ENCODE assay signal across 8 mouse cellular contexts in the genomic region with DNA sequence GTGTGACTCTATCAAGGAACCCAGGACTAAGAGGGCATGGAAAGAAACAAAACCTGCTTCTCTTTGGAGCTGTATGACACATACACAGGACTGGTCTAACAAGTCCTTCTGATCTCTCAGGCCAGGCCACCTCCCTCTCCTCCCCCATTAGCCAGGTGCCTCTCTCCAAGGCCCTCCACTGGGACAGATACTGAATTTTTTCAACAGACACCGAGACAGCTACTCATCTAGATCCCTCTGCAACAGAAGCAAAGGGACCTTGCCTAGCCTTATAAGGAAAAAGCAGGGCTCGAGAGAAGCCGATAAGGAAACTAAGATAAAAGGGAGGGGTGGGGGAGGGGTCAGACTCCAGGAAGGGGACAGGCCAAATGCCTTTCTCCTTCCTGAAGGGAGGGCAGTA. TPM values are rescaled to one million over a fixed set of nuclear protein-coding genes. Genes with fewer than 3 reads are reported as not detected.
DNase-seq lines count a peak whose midpoint lies in the region; ATAC-seq and TF ChIP-seq lines count a peak whose summit lies in the region.

No protein-coding gene starts in this region.

- H3K9me3 ChIP-seq in embryonic facial prominence, embryonic 12.5 days = no peaks in the 10 kb centered on the region

- TF ChIP-seq CTCF in liver, adult 2 months (IDR thresholded peaks at IDR 0.05; ENCODE audit: low read depth, low read length) = no peak

- H3K9ac ChIP-seq in embryonic facial prominence, embryonic 12.5 days = no peak overlapping the region
- no peak overlapping the region; the same call in 1 of the 2 replicates for H3K9ac ChIP-seq in liver, adult 2 months (ENCODE audit: low read depth, low read length)

- H3K27me3 ChIP-seq in embryonic facial prominence, embryonic 12.5 days = no peaks in the 10 kb centered on the region
- H3K27me3 ChIP-seq in liver, adult 2 months (ENCODE audit: control insufficient read depth, insufficient read depth, low read length) = no peaks in the 10 kb centered on the region

- H3K4me3 ChIP-seq in embryonic facial prominence, embryonic 12.5 days = no peak overlapping the region
- no peak overlapping the region for H3K4me3 ChIP-seq in liver, adult 2 months (ENCODE audit: insufficient read depth, low read depth, low read length)

- 7% methylated on average over 3 of the region's 3 CpGs for WGBS in embryonic facial prominence, embryonic 12.5 days
- 2% methylated on average over 3 of the region's 3 CpGs for WGBS in liver, adult 2 months

- H3K79me2 ChIP-seq in liver, adult 2 months (ENCODE audit: control insufficient read depth, insufficient read depth, low read length) = peaks cover 44% of the 10 kb centered on the region; the same call in 1 of the 2 replicates

- no peak overlapping the region for H3K4me2 ChIP-seq in embryonic facial prominence, embryonic 12.5 days (replicated peaks)

- no peak for ATAC-seq in embryonic facial prominence, embryonic 12.5 days (ENCODE audit: insufficient number of reproducible peaks, insufficient read depth, low FRiP score, low TSS enrichment)

- H3K4me1 ChIP-seq in embryonic facial prominence, embryonic 12.5 days = peaks cover 52% of the 10 kb centered on the region
- H3K4me1 ChIP-seq in liver, adult 2 months (ENCODE audit: control insufficient read depth, insufficient read depth, low read length) = peaks cover 48% of the 10 kb centered on the region

- TF ChIP-seq POLR2A in liver, adult 2 months (IDR thresholded peaks at IDR 0.05; ENCODE audit: extremely low read depth, insufficient read depth, low read length) = no peak

- no peaks in the 10 kb centered on the region for H3K36me3 ChIP-seq in embryonic facial prominence, embryonic 12.5 days
- 0 out of 2 replicates have a peak, but pooled peaks cover 2% of the 10 kb centered on the region for H3K36me3 ChIP-seq in liver, adult 2 months (ENCODE audit: control insufficient read depth, insufficient read depth, low read length)

- peak; percentile 94 for DNase-seq in heart, adult 11 months
- no peak for DNase-seq in heart, adult 9 months (ENCODE audit: low spot score in 2 of 2)
- peak; percentile 37 for DNase-seq in CD4-positive, CD25-positive, alpha-beta regulatory T cell, adult 2 months (ENCODE audit: low read depth, low spot score)
- no peak for DNase-seq in liver, adult 2 months (ENCODE audit: extremely low read depth, low read depth, low spot score)
- DNase-seq in thymus, adult 18-20 months = no peak
- DNase-seq in left cerebral cortex, adult 8-10 months (ENCODE audit: low spot score in 2 of 2) = no peak
- no peak for DNase-seq in gastrocnemius, adult 8-10 months (ENCODE audit: low spot score in 2 of 2)

- H3K27ac ChIP-seq in embryonic facial prominence, embryonic 12.5 days = peak overlapping the region; percentile 17; the same call in 1 of the 2 replicates
- H3K27ac ChIP-seq in liver, adult 2 months (replicated peaks; ENCODE audit: insufficient read depth, low read depth, low read length) = peak overlapping the region; percentile 83

RNA-seq across cellular contexts. Expression of gene Ctnnd1, which starts 17.6 kb away (rescaled TPM):
- polyA plus RNA-seq in embryonic facial prominence, embryonic 12.5 days (2016; fragmentation: Nextera tagmentation; extraction: Ambion mirVana) = 45.5 and 49.0 TPM in 2 replicates
- 47.4 and 53.2 TPM in 2 replicates for total RNA-seq in liver, adult 2 months (2014; rRNA removed)
- 29.7 and 31.4 TPM in 2 replicates for polyA plus RNA-seq in liver, adult 2 months (2012; rRNA removed)
- total RNA-seq in left cerebral cortex, adult 8-10 months (2022) = 10 to 100 TPM; 57.2 to 69.1 (median 60.0) TPM
- total RNA-seq in gastrocnemius, adult 8-10 months (2022) = 10 to 100 TPM; 20.7 to 26.6 (median 21.9) TPM

RNA-seq across cellular contexts. Expression of gene Btbd18, which starts 25.9 kb away (rescaled TPM):
- polyA plus RNA-seq in embryonic facial prominence, embryonic 12.5 days (2016; fragmentation: Nextera tagmentation; extraction: Ambion mirVana) = 0.36 and 0.47 TPM in 2 replicates
- 0.07 TPM in 1 of 2 replicates, not detected in the other for total RNA-seq in liver, adult 2 months (2014; rRNA removed)
- not detected in 2 replicates for polyA plus RNA-seq in liver, adult 2 months (2012; rRNA removed)
- total RNA-seq in left cerebral cortex, adult 8-10 months (2022) = not detected
- not detected for total RNA-seq in gastrocnemius, adult 8-10 months (2022)

RNA-seq across cellular contexts. Expression of gene Selenoh, which starts 37.6 kb away (rescaled TPM):
- 348 and 377 TPM in 2 replicates for polyA plus RNA-seq in embryonic facial prominence, embryonic 12.5 days (2016; fragmentation: Nextera tagmentation; extraction: Ambion mirVana)
- 19.2 and 27.3 TPM in 2 replicates for total RNA-seq in liver, adult 2 months (2014; rRNA removed)
- 18.8 and 19.6 TPM in 2 replicates for polyA plus RNA-seq in liver, adult 2 months (2012; rRNA removed)
- 10 to 100 TPM; 31.1 to 43.1 (median 34.4) TPM for total RNA-seq in left cerebral cortex, adult 8-10 months (2022)
- total RNA-seq in gastrocnemius, adult 8-10 months (2022) = 10 to 100 TPM; 13.4 to 19.9 (median 16.4) TPM

RNA-seq across cellular contexts. Expression of gene Gm28635, which starts 44.8 kb away (rescaled TPM):
- not detected in 2 replicates for polyA plus RNA-seq in embryonic facial prominence, embryonic 12.5 days (2016; fragmentation: Nextera tagmentation; extraction: Ambion mirVana)
- total RNA-seq in liver, adult 2 months (2014; rRNA removed) = not detected in 2 replicates
- not detected in 2 replicates for polyA plus RNA-seq in liver, adult 2 months (2012; rRNA removed)
- 1 to 10 TPM in 1 of 4 experiments, not detected in 3; 3.6 TPM for total RNA-seq in left cerebral cortex, adult 8-10 months (2022)
- 1 to 10 TPM in 1 of 4 experiments, not detected in 3; 1.4 TPM for total RNA-seq in gastrocnemius, adult 8-10 months (2022)

RNA-seq across cellular contexts. Expression of gene Med19, which starts 45.2 kb away (rescaled TPM):
- 38.0 and 40.7 TPM in 2 replicates for polyA plus RNA-seq in embryonic facial prominence, embryonic 12.5 days (2016; fragmentation: Nextera tagmentation; extraction: Ambion mirVana)
- 7.9 and 9.3 TPM in 2 replicates for total RNA-seq in liver, adult 2 months (2014; rRNA removed)
- 5.5 and 5.6 TPM in 2 replicates for polyA plus RNA-seq in liver, adult 2 months (2012; rRNA removed)
- 10 to 100 TPM; 31.6 to 37.0 (median 32.9) TPM for total RNA-seq in left cerebral cortex, adult 8-10 months (2022)
- total RNA-seq in gastrocnemius, adult 8-10 months (2022) = 1 to 10 TPM; 6.0 to 8.0 (median 6.9) TPM

Comparison
In these comparisons a context has a peak if more than half of its experiments do, and no peak if none do; other contexts are left out.
1. DNase-seq: peak in heart, adult 11 months (single experiment) and CD4-positive, CD25-positive, alpha-beta regulatory T cell, adult 2 months (single experiment); none in heart, adult 9 months (0 of 2), liver, adult 2 months (single experiment), thymus, adult 18-20 months (0 of 2), left cerebral cortex, adult 8-10 months (0 of 2) and gastrocnemius, adult 8-10 months (0 of 2).